Mouse (Mus musculus): Measurements from ENCODE around the gene Jaml.
A peak's percentile ranks its signal among the peaks of the same experiment; 100 is the strongest.

Gene Jaml

DNA sequence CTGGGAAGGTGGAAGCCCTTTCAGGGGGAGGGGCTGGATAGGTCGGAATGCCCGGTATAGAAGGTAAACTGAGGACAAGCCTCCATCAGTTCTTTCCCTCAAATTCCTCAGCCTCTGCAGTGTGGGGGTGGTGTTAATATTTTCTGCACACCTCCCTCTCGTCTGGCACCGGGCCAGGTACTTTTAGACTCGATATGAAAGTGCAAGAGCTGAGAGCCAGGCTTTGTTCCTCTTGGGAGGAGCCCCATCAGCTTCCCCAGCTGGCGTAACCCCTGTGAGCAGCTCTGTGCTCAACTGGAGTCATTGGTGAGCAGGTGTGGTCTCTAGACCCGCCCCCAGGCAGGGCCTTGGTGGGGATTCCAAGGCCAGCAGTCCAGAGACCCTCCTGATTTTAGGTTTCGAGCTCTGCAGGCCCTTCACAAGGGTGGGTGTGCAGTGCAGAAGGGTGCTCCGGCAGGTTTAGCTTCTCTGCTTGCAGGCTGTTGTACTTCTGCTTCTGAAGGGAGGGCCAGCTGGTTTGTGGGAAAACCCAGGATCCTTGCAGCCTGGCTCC, 43.3 kb downstream of the Jaml start:
- DNase-seq = peak; percentile 68

DNA sequence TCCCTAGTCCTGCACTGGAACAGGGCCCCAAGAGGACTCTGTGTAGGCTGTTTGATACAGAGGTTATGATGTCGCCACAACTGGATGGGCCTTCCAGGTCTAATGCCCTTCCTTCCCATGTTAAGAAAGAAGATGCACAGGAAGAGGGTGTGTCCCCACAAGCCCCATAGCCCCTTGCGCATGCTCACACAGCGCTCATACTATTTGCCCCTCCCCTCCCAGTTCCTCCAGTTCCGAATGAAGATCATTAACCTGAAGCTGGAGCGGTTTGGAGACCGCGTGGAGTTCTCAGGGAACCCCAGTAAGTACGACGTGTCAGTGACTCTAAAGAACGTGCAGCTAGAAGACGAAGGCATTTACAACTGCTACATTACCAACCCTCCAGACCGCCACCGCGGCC, 46.2 kb downstream of the Jaml start:
- no peak for DNase-seq

DNA sequence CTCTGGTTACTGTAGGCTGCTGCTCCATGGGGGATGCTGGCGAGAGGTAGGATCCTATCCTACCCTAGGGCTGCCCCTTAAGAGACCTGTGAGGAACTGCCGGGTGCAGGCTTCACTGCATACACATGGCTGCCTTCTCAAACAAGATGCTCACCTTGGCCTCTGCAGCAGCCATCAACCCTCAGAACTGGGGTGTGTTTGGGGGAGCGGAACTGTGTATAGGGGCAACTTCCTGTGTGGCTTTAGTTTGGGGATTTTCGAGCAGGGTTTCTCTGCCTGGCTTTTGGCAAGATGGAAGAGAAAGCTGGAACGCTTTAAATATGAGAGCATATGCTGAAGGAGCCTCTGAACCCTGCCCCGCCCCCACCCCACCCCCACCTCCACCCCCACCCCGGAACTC, 48.0 kb downstream of the Jaml start:
- DNase-seq = no peak

DNA sequence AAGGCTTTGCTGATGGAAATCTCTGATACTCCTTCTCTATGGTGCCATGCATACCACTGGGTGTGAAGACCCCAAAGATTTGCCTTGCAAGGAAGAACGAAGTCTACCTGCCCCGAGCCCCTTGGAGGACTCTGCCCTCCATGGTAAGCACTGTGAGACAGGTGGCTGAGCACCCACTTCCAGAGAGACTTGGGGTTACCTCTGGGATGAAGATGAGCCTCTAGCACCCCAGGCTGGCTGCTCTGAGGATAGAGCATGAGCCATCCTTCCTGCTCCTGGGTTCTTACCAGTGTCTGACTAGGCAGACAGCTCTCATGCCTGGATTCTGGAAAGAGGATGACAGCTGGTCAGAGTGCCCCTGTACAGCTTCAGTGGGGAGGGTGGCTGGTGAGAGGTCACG, 51.1 kb downstream of the Jaml start:
- DNase-seq = no peak

DNA sequence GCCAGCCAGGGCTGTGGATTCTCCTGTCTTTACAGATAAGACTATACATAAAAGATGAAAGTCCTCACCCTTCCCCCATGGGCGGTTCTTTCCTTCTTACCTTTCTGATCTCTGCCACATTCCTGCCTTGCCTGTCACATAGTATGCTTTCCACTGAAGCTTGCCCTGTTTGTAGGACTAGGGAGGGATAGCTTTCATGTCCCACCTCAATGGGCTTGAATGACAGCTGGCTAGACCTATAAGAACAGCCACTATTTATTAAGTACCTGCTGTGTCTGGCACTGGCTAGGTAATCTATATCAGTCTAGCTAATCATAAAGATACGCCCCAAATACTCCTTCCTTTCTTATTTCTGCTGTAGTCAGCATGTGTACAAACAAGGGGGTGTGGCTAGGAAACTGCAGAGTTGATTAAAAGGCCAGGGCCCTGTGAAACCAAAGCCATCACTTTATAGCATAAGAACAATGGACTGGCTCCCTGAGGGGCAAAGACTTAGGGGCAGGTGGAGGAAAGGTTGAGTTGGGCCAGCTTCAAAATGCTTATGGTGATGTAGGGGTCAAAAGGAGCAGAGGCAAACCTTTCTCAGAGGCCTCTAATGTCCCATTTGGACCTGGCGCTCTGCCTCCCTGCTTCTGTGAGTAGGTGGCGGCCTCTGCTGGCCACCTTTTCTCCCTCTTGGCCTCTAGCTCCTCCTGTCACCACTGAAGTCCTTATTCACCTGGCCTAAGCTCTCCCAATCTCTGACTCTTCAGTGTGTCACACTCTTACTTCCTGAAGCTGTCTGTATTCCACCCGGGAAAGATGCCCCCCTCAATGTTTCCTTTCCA, 54.7 kb downstream of the Jaml start:
- peak; percentile 79 for DNase-seq

GRCm38 (mm10) chr9:45136442-45137169, 57.6 kb downstream of the Jaml start:
- DNase-seq = no peak

GRCm38 (mm10) chr9:45138191-45139032, 59.4 kb downstream of the Jaml start, which contains the start of gene Scn4b:
Scn4b (plus strand) TSS chr9:45138395.
- DNase-seq = no peak

GRCm38 (mm10) chr9:45139082-45139481, 60.1 kb downstream of the Jaml start:
- no peak for DNase-seq

- DNase-seq = no peak
Measured at GRCm38 (mm10) chr9:45140945-45141344, 62.0 kb downstream of the Jaml start.

DNA sequence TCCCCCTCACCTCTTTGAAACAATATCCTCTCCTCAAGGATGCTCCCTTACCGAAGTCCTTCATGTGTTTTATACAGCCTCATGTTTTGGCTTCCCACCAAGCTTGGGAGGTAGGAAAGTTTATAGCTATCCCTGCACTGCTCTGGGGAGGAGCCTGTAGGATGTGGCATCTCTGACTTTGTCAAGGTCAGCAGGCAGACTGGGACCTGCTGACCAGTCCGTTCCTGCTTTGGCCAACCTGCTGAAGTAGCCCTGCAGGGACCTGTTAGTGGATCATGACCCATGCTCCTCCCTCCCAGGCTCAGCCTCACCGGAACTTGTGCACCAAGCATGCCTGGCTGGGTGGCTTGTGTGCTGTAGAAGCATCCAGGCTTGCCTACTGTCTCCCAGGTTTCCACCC, 63.7 kb downstream of the Jaml start:
- no peak for DNase-seq

DNA sequence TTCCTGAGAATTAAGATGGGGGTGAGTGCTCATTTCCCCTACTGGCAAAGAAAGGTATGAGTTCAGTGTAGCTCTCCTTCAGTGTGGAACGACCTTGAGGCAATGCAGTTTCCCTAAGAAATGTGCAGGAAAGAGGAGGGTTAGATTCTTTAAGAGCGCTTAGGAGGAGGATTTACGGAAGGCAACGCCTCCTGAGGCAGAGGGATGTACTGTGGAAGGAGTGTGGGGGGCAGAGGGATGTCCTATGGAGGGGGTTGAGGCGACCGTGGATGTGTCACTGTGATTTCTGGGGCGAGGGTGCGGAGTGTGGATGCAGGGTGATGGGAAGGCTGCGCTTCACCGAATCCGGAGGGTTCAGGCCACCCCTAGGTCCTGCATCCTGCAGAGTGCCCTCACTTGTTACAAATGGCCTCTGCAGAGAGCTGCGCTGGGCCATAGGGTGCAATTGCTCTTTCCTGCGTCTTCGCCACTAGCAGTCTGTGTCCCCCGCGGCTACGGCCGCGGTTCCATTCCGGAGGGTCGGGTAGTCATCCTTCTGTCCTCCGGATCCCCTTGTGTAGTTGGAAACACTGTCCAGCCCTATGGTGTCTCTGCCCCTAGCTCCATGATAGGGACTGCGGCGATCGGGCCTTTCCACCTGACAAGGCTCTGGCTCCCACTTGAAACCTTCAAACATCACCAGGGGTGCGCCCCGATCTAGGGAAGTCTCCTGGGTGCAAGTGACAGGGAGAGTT, 66.7 kb downstream of the Jaml start:
- no peak for DNase-seq

DNA sequence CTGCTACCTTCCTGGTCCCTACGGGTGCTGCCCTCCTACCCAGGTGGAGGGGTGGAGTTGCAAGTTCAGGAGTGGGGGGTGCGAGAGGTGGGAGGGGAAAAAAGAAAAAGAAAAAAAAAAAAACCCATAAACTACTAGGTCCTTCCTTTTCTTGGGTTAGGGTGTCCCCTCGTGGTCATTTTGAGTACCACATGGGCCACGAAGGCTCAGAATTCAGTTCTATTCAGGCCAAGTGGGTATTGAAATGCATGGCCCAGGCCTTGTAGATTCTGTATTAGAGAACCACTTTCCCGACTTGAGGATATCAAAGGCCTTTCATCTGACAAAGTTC, 67.2 kb downstream of the Jaml start:
- DNase-seq = peak; percentile 84

DNA sequence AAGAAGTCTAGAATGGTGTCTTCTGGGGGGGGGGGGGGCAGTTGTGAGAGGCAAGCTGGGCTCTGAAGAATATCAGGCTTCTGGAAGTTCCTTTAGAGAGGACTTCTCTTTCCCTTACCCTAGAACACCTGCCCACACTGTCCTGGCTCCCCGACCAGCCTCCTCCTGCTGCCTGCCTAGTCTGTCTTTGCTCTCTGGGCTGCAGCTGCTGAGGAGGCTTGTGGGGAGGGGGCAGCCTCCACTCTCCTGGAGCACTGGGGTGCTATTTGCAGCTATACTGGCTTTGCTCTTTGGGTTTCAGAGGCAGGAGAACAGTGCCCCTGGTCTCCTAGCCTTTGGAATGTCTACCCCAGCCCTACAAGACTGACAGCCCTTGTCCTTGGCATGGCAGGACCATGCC, 72.0 kb downstream of the Jaml start:
- no peak for DNase-seq

DNA sequence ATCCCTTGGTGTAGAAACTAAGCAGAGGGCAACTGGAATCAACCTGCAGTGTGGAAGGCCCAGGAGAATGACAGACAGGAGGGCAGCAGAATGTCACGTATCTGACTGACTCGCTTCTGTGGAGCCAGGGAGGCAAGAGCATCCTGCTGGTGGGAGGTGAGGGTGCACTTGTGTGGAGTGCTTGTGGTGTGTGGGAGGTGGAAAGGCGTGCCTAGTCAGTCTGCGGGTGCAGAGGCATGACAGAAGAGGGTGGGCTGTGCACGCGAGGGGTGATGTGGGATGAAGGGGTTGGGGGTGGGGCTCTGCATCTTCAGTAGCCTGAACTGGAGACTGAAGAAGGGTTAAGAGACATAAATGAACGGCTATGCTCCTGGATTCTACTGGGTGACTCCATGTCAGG, 74.4 kb downstream of the Jaml start:
- DNase-seq = no peak

Measured in cerebellum, adult 8-10 months (tissue).